Mouse (Mus musculus): ENCODE measurements at regions not wholly inside any gene's neighbourhood (a gene's known extent, or its start where the extent isn't known, plus 50 kb on each side); places are given as distances from the start of the nearest gene placed in this dataset.

DNA sequence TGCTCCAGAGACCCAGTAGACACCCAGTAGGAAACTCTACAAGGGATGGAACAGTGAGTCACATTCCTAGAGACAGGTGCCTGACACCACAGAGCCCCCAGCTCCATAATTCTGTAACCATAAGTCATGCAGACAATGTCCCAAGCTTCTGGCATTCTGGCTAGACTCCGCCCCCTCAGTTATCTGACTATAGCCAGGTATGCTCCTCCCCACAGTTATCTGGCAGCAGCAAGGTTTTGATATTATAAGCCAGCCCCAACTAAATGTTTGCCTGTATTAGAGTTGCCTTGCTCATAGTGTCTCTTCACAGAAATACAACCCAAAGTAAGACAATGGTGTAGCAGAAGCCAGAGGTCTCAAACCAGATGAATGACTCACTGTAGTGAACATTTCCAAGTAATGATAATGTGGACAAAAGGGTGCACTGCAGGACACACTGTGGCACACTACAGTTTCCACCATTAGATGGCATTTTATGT lies 121.4 kb upstream of the Otogl start:
- TF ChIP-seq CTCF (IDR thresholded peaks at IDR 0.05; ENCODE audit: borderline replicate concordance, extremely low read depth, insufficient read depth, insufficient read length) (no peak), POLR2A (IDR thresholded peaks at IDR 0.05; ENCODE audit: borderline replicate concordance, extremely low read depth, insufficient read depth, insufficient read length, poor library complexity, severe bottlenecking) (no peak)

All from brain, embryonic 14.5 days (tissue).